Mouse (Mus musculus): Measurements from ENCODE around the gene Mcrip2. TPM values are rescaled to one million over a fixed set of nuclear protein-coding genes. Genes with fewer than 3 reads are reported as not detected.
A peak's percentile ranks its signal among the peaks of the same experiment; 100 is the strongest.

The Mcrip2 gene
- total and polyA plus RNA-seq, 2 experiments from 2014 or later: 29.9 to 39.5 TPM

- Histone ChIP-seq H3K9me3 (ENCODE audit: low read length) (no peaks in the 10 kb centered on the region), H3K27ac (ENCODE audit: low read depth, low read length) (no peak overlapping the region), H3K36me3 (ENCODE audit: insufficient read depth, low read length) (no peaks in the 10 kb centered on the region), H3K4me1 (ENCODE audit: insufficient read depth, low read length) (no peaks in the 10 kb centered on the region), H3K27me3 (ENCODE audit: insufficient read depth, low read length) (no peaks in the 10 kb centered on the region), H3K9ac (replicated peaks; ENCODE audit: low read length, poor library complexity, severe bottlenecking) (no peak overlapping the region), H3K4me3 (ENCODE audit: low read depth, low read length) (no peak overlapping the region), H3K4me2 (ENCODE audit: low read depth, low read length, poor library complexity, severe bottlenecking) (no peak overlapping the region)
- DNase-seq (ENCODE audit: low spot score): no peak
- WGBS: 13% methylated on average over 2 of the region's 2 CpGs
- TF ChIP-seq CTCF (IDR thresholded peaks at IDR 0.05): no peak
- no peak for ATAC-seq (ENCODE audit: low FRiP score)
These were observed 26.9 kb upstream of the Mcrip2 start for GRCm38 (mm10) chr17:25895415-25895814.

DNA sequence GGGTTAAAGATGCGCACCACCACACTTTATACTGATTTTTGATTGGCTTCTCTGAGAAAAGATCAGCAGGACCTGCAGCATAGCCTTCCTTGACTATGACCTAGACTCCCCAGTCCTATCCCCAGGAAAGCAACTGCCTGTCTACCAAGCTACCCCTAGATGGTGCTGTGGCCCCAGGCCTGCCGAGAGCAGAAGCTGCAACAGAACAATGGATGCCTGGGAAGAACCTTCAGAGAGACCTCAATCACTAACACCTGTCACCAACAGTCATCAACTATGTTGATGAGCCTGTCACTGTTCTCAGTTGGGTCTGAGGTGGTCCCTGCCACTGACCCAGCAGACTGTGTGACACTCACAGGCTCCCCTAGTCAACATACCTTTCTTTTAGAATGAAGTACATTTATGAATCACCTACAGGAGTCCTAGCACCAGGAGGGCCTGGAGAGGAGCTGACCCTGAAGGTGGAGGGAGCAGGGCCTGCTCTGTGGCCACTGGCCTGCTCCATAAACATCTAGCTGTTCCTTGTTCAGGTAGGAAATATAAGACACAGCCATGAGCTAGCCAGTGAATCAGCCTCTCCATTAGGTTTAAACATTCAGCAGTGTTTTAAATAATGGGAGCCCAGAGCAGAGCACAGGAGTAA, 25.5 kb upstream of the Mcrip2 start:
- 37% methylated on average over 2 of the region's 2 CpGs for WGBS
- peak overlapping the region; percentile 19; the same call in 1 of the 2 replicates for H3K27ac ChIP-seq (ENCODE audit: low read depth, low read length)

GRCm38 (mm10) chr17:25888837-25889236, 20.3 kb upstream of the Mcrip2 start:
- no peak for TF ChIP-seq CTCF (IDR thresholded peaks at IDR 0.05)
- Histone ChIP-seq H3K4me1 (ENCODE audit: insufficient read depth, low read length) (no peaks in the 10 kb centered on the region), H3K4me3 (ENCODE audit: low read depth, low read length) (no peak overlapping the region), H3K27me3 (ENCODE audit: insufficient read depth, low read length) (no peaks in the 10 kb centered on the region), H3K27ac (ENCODE audit: low read depth, low read length) (no peak overlapping the region), H3K9ac (replicated peaks; ENCODE audit: low read length, poor library complexity, severe bottlenecking) (no peak overlapping the region), H3K9me3 (ENCODE audit: low read length) (no peaks in the 10 kb centered on the region), H3K36me3 (ENCODE audit: insufficient read depth, low read length) (peaks cover 16% of the 10 kb centered on the region), H3K4me2 (ENCODE audit: low read depth, low read length, poor library complexity, severe bottlenecking) (no peak overlapping the region)
- ATAC-seq (ENCODE audit: low FRiP score) (no peak), DNase-seq (ENCODE audit: low spot score) (no peak)
- WGBS: 90% methylated on average over 3 of the region's 3 CpGs

More for the DNA sequence above, 25.5 kb upstream of the Mcrip2 start:
- H3K9ac ChIP-seq (replicated peaks; ENCODE audit: low read length, poor library complexity, severe bottlenecking): no peak overlapping the region
- DNase-seq (ENCODE audit: low spot score): peak; percentile 82
- peak; percentile 72; the same call in 1 of the 2 replicates for ATAC-seq (ENCODE audit: low FRiP score)
- H3K4me2 ChIP-seq (ENCODE audit: low read depth, low read length, poor library complexity, severe bottlenecking): no peak overlapping the region
- no peak overlapping the region for H3K4me3 ChIP-seq (ENCODE audit: low read depth, low read length)
- TF ChIP-seq CTCF (IDR thresholded peaks at IDR 0.05): peak; percentile 94
- H3K27me3 ChIP-seq (ENCODE audit: insufficient read depth, low read length): no peaks in the 10 kb centered on the region
- H3K9me3 ChIP-seq (ENCODE audit: low read length): no peaks in the 10 kb centered on the region
- no peaks in the 10 kb centered on the region for H3K36me3 ChIP-seq (ENCODE audit: insufficient read depth, low read length)
- no peaks in the 10 kb centered on the region for H3K4me1 ChIP-seq (ENCODE audit: insufficient read depth, low read length)

- no peak overlapping the region for H3K4me2 ChIP-seq (ENCODE audit: low read depth, low read length, poor library complexity, severe bottlenecking)
- no peak overlapping the region for H3K4me3 ChIP-seq (ENCODE audit: low read depth, low read length)
- H3K27ac ChIP-seq (ENCODE audit: low read depth, low read length): no peak overlapping the region
- H3K9ac ChIP-seq (replicated peaks; ENCODE audit: low read length, poor library complexity, severe bottlenecking): no peak overlapping the region
- H3K4me1 ChIP-seq (ENCODE audit: insufficient read depth, low read length): no peaks in the 10 kb centered on the region
- TF ChIP-seq CTCF (IDR thresholded peaks at IDR 0.05): no peak
- 95% methylated on average over 10 of the region's 10 CpGs for WGBS
- no peaks in the 10 kb centered on the region for H3K27me3 ChIP-seq (ENCODE audit: insufficient read depth, low read length)
- H3K36me3 ChIP-seq (ENCODE audit: insufficient read depth, low read length): peaks cover 29% of the 10 kb centered on the region
- DNase-seq (ENCODE audit: low spot score): no peak
- no peak for ATAC-seq (ENCODE audit: low FRiP score)
- H3K9me3 ChIP-seq (ENCODE audit: low read length): no peaks in the 10 kb centered on the region
These were observed 18.9 kb upstream of the Mcrip2 start for GRCm38 (mm10) chr17:25887467-25887866.

DNA sequence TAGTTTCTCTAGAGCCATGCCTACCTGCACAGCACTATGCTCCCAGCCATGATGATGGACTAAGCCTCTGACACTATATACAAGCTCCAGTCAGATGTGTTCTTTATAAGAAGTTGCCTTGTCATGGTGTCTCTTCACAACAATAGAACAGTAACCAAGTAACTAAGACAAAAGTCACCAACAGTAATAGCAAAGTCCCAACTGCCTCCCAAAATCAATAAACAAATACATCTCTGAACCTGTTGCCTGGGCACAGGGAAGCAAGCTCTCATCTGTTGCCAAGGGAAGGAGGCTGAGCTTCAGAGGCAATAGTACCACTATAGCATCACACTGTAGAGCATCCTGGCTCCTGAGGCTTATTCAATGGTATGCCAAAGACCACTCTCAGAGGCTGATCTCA, 18.2 kb upstream of the Mcrip2 start:
- Histone ChIP-seq H3K27me3 (ENCODE audit: insufficient read depth, low read length) (no peaks in the 10 kb centered on the region), H3K4me1 (ENCODE audit: insufficient read depth, low read length) (no peaks in the 10 kb centered on the region), H3K9me3 (ENCODE audit: low read length) (no peaks in the 10 kb centered on the region), H3K4me2 (ENCODE audit: low read depth, low read length, poor library complexity, severe bottlenecking) (no peak overlapping the region), H3K9ac (replicated peaks; ENCODE audit: low read length, poor library complexity, severe bottlenecking) (no peak overlapping the region), H3K4me3 (ENCODE audit: low read depth, low read length) (no peak overlapping the region), H3K27ac (ENCODE audit: low read depth, low read length) (no peak overlapping the region), H3K36me3 (ENCODE audit: insufficient read depth, low read length) (peaks cover 31% of the 10 kb centered on the region)
- ATAC-seq (ENCODE audit: low FRiP score) (no peak), DNase-seq (ENCODE audit: low spot score) (no peak)
- TF ChIP-seq CTCF (IDR thresholded peaks at IDR 0.05): no peak

DNA sequence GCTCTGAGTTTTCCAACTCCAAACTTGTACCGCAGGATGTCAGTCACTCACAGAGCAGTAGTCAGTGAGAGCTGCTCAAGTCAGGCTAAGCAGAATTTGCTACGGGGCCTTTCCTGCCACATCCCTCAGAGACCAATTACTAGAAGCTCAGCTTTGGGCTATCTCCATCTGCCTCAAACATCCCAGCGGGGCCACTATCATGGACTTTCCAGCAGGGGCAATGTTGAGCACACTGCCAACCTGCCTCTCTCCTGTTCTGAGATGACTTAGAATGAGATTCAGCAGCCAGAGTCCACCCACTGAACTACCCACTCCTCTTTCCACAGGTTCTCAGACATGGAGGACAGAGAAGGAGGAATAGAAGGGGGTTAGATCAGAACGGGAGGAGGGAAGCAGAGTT, 17.1 kb upstream of the Mcrip2 start:
- Histone ChIP-seq H3K9me3 (ENCODE audit: low read length) (no peaks in the 10 kb centered on the region), H3K4me3 (ENCODE audit: low read depth, low read length) (no peak overlapping the region), H3K36me3 (ENCODE audit: insufficient read depth, low read length) (peaks cover 32% of the 10 kb centered on the region), H3K27ac (ENCODE audit: low read depth, low read length) (no peak overlapping the region), H3K4me2 (ENCODE audit: low read depth, low read length, poor library complexity, severe bottlenecking) (no peak overlapping the region), H3K27me3 (ENCODE audit: insufficient read depth, low read length) (no peaks in the 10 kb centered on the region), H3K4me1 (ENCODE audit: insufficient read depth, low read length) (peaks cover 2% of the 10 kb centered on the region; the same call in 1 of the 2 replicates), H3K9ac (replicated peaks; ENCODE audit: low read length, poor library complexity, severe bottlenecking) (no peak overlapping the region)
- WGBS: 54% methylated on average over 4 of the region's 4 CpGs
- TF ChIP-seq CTCF (IDR thresholded peaks at IDR 0.05): peak; percentile 67
- peak; percentile 22 for DNase-seq (ENCODE audit: low spot score)
- 0 out of 2 replicates have a peak, but pooled peaks have one; percentile 25 for ATAC-seq (ENCODE audit: low FRiP score)
